Mouse (Mus musculus): ENCODE measurements at regions not wholly inside any gene's neighbourhood (a gene's known extent, or its start where the extent isn't known, plus 50 kb on each side); places are given as distances from the start of the nearest gene placed in this dataset.

DNA sequence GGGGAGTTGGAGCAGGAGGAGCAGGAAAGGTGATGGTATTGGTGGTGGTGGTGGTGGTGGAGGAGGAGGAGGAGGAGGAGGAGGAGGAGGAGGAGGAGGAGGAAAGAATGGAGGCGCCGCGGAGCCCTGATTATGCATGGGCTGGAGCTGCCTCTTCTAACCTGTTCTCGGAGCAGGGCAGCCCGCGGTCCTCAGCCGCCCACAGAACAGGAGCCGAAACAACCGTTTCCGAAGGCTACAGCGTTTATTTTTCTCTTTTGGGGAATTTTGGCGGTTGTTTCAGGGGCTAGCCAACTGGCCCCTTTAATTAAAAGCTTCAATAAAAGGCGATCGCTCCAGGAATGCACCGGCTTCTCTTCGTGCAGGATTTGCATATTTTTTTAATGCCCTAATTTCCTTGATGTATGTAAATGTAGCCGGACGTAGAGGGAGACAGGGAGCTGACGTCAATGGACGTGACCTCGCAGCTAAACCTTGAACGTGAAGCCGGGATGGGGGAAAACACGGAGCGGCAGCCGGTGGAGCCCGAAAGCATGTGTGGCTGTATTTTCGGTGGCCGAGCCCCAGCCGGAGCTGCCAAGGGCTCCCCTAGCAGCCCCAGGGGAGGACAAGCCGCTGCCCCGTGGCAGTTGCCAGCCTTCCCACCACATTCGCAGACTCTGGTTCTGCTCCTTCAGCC, 225.6 kb downstream of the Mef2c start:
- TF ChIP-seq POLR2A (IDR thresholded peaks at IDR 0.05; ENCODE audit: control insufficient read depth in 1 of 2, insufficient read depth in 1 of 2, low read depth in 1 of 2, low read length in 2 of 2, poor library complexity in 1 of 2), result peak; percentile 36 to 73; a peak in 3 of 4 replicates
- TF ChIP-seq CTCF (IDR thresholded peaks at IDR 0.05 in 2 of 3, conservative IDR thresholded peaks at IDR 0.05 in 1 of 3; ENCODE audit: control insufficient read depth in 1 of 3, insufficient read depth in 1 of 3, low read depth in 2 of 3, low read length in 3 of 3, poor library complexity in 1 of 3, severe bottlenecking in 1 of 3), result no peak
- no peak for TF ChIP-seq MAFK (IDR thresholded peaks at IDR 0.05; ENCODE audit: borderline replicate concordance, low read depth, low read length)
- no peak for TF ChIP-seq CHD2 (IDR thresholded peaks at IDR 0.05; ENCODE audit: low read length)
- TF ChIP-seq SIN3A (IDR thresholded peaks at IDR 0.05; ENCODE audit: low read length), result peak; percentile 82
- peak; percentile 50 for TF ChIP-seq ELF1 (IDR thresholded peaks at IDR 0.05; ENCODE audit: low read depth, low read length)
- no peak for TF ChIP-seq TAL1 (IDR thresholded peaks at IDR 0.05; ENCODE audit: low read length)
